Mouse (Mus musculus) cortical plate, adult 2 months (tissue): ENCODE measurements around the gene Cygb.

ENCODE experiments used
- CTCF ChIP-seq: fragments of 200-500 bp; IDR thresholded peaks from 2 replicates; pipeline ENCODE4 v1.5.1; 2011; ENCODE audit warnings: mild to moderate bottlenecking, control low read depth, low read length; ENCODE audit not compliant: insufficient read depth; ENCODE audit errors: extremely low read depth
- POLR2A ChIP-seq: fragments of 200-500 bp; IDR thresholded peaks from 2 replicates; pipeline ENCODE4 v1.6.1; 2011; ENCODE audit warnings: mild to moderate bottlenecking, low read length, control low read depth; ENCODE audit not compliant: insufficient read depth; ENCODE audit errors: extremely low read depth

GRCm38 (mm10) chr11:116660181-116660580 lies 6.1 kb upstream of the Cygb start:
- TF ChIP-seq CTCF (no peak), POLR2A (no peak)
